13 mouse cellular contexts compared by ENCODE assay signal in genomic region chr7:68144266-68144665, GRCm38 (mm10).
DNase-seq lines count a peak whose midpoint lies in the region; ATAC-seq and TF ChIP-seq lines count a peak whose summit lies in the region.
"Had no signal": no experiment of that assay in that cellular context is flagged by ENCODE, and none has a peak within 500 bp of the region (broad histone marks: within the 10 kb centered on the region; RNA-seq: fewer than 3 reads in every experiment).

No protein-coding gene starts in this region.

- no peak overlapping the region for H3K9ac ChIP-seq in heart, postnatal 0 days (replicated peaks; ENCODE audit: low read depth, low read length)
- H3K9ac ChIP-seq in heart, adult 2 months (ENCODE audit: low read depth, low read length), result no peak overlapping the region

- ATAC-seq in heart, postnatal 0 days (ENCODE audit: insufficient read depth, low read depth), result no peak
- ATAC-seq in hematopoietic stem cell, adult 5-6 weeks (replicated peaks in 1 of 2; ENCODE audit: insufficient read depth in 1 of 2, low FRiP score in 2 of 2, low TSS enrichment in 1 of 2, low read depth in 1 of 2, poor library complexity in 2 of 2, severe bottlenecking in 2 of 2), result peak; percentile 8 to 33; a peak in 2 of 4 replicates
- ATAC-seq: hindbrain, postnatal 0 days had no signal

- no peaks in the 10 kb centered on the region for H3K27me3 ChIP-seq in heart, postnatal 0 days (ENCODE audit: control insufficient read depth, insufficient read depth, low read length)
- H3K27me3 ChIP-seq in heart, adult 2 months (ENCODE audit: control insufficient read depth, insufficient read depth, low read length), result no peaks in the 10 kb centered on the region

- TF ChIP-seq POLR2A in heart, adult 2 months (IDR thresholded peaks at IDR 0.05; ENCODE audit: insufficient read depth, low read depth, low read length), result no peak

- no peaks in the 10 kb centered on the region for H3K9me3 ChIP-seq in heart, postnatal 0 days (replicated peaks; ENCODE audit: control insufficient read depth, low read length)
- H3K9me3 ChIP-seq: embryonic facial prominence, embryonic 10.5 days had no signal

- no peak for TF ChIP-seq EP300 in heart, postnatal 0 days (IDR thresholded peaks at IDR 0.05; ENCODE audit: low read depth)
- TF ChIP-seq EP300 in heart, adult 2 months (IDR thresholded peaks at IDR 0.05; ENCODE audit: insufficient read depth, low read depth, low read length), result no peak

- peaks cover 65% of the 10 kb centered on the region for H3K4me1 ChIP-seq in heart, postnatal 0 days (ENCODE audit: control insufficient read depth, insufficient read depth)
- peaks cover 12% of the 10 kb centered on the region for H3K4me1 ChIP-seq in heart, adult 2 months (ENCODE audit: control insufficient read depth, insufficient read depth, low read length)

- H3K4me3 ChIP-seq in heart, postnatal 0 days (ENCODE audit: low read depth, low read length), result no peak overlapping the region
- no peak overlapping the region for H3K4me3 ChIP-seq in heart, adult 2 months
- H3K4me3 ChIP-seq: embryonic facial prominence, embryonic 10.5 days; left cerebral cortex, adult 2 months had no signal

- intact Hi-C loops in heart, adult 2 months (cut with DNase I), result no loop called here

- peak overlapping the region; percentile 77 for H3K27ac ChIP-seq in heart, postnatal 0 days (ENCODE audit: low read depth)
- no peak overlapping the region for H3K27ac ChIP-seq in heart, adult 2 months
- H3K27ac ChIP-seq: embryonic facial prominence, embryonic 10.5 days; hindbrain, postnatal 0 days; left cerebral cortex, adult 2 months had no signal

- TF ChIP-seq CTCF in heart, postnatal 0 days (IDR thresholded peaks at IDR 0.05; ENCODE audit: low read depth), result no peak
- no peak for TF ChIP-seq CTCF in heart, adult 2 months (IDR thresholded peaks at IDR 0.05)

- H3K4me2 ChIP-seq in heart, postnatal 0 days (ENCODE audit: low read depth, low read length), result peak overlapping the region; percentile 5; the same call in 1 of the 2 replicates

- WGBS in heart, postnatal 0 days, result 32% methylated on average over 6 of the region's 6 CpGs
- WGBS in heart, adult 2 months, result 28% methylated on average over 6 of the region's 6 CpGs

- H3K79me2 ChIP-seq in heart, adult 2 months (replicated peaks; ENCODE audit: control insufficient read depth, insufficient read depth, low read length), result peaks cover 2% of the 10 kb centered on the region; the same call in 1 of the 2 replicates

- H3K36me3 ChIP-seq in heart, postnatal 0 days (replicated peaks; ENCODE audit: control insufficient read depth, insufficient read depth, low read length), result no peaks in the 10 kb centered on the region; the same call in 1 of the 2 replicates
- H3K36me3 ChIP-seq in heart, adult 2 months (ENCODE audit: control insufficient read depth, insufficient read depth, low read length), result no peaks in the 10 kb centered on the region
- H3K36me3 ChIP-seq: embryonic facial prominence, embryonic 10.5 days had no signal

- DNase-seq in heart, postnatal 0 days (ENCODE audit: low spot score), result no peak
- DNase-seq in heart, adult 2 months, result no peak
- DNase-seq in CD8-positive naive resting alpha-beta T cell, adult 2 months (ENCODE audit: low read depth in 2 of 2, low spot score in 2 of 2), result peak; percentile 47 to 60
- DNase-seq in thymus, postnatal 25 days, result peak; percentile 67
- no peak for DNase-seq in cerebellum, postnatal 36 days
- DNase-seq in gastrocnemius, postnatal 4 days (ENCODE audit: low spot score in 2 of 2), result no peak
- DNase-seq: adrenal gland, postnatal 10 days; gastrocnemius, postnatal 36 days; lung, adult 2 months had no signal

Comparison
In these comparisons a context has a peak if more than half of its experiments do, and no peak if none do; other contexts are left out.
1. DNase-seq: peak in CD8-positive naive resting alpha-beta T cell, adult 2 months (2 of 2) and thymus, postnatal 25 days (single experiment); none in heart, postnatal 0 days (single experiment), heart, adult 2 months (0 of 2), cerebellum, postnatal 36 days (0 of 2) and gastrocnemius, postnatal 4 days (0 of 2).